In the genomic region with DNA sequence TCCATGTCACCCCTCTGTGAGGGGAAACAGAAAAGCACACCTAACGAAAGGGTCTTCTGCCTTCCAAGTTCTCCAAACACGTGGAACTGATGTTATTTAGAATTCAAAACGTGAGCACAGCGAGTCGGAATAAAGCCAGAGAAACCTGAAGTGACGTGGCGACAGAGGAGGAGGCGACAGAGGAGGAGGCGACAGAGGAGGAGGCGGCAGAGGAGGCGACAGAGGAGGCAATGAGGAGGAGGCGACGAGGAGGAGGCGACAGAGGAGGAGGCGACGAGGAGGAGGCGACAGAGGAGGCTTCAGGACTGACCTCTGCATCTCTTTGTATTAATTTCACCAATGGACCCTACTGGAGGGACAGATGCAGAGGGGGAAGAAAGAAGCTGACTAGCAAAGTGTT, we compare ENCODE assay signal across 16 mouse cellular contexts. TPM values are rescaled to one million over a fixed set of nuclear protein-coding genes. Genes with fewer than 3 reads are reported as not detected.
"Had no signal": no experiment of that assay in that cellular context is flagged by ENCODE, and none has a peak within 500 bp of the region (broad histone marks: within the 10 kb centered on the region; RNA-seq: fewer than 3 reads in every experiment).

No protein-coding gene starts in this region.

- H3K27ac ChIP-seq: hindbrain, embryonic 15.5 days; limb, embryonic 15.5 days; liver, embryonic 12.5 days; midbrain, embryonic 12.5 days; neural tube, embryonic 15.5 days had no signal

- DNase-seq: layer of hippocampus, adult 9-11 months; layer of hippocampus, postnatal 36 days; right cerebral cortex, adult 18-20 months; right cerebral cortex, postnatal 25 days; thymus, adult 18-20 months; thymus, postnatal 14 days had no signal

- H3K36me3 ChIP-seq: hindbrain, embryonic 15.5 days; limb, embryonic 15.5 days; neural tube, embryonic 15.5 days had no signal

- H3K27me3 ChIP-seq: hindbrain, embryonic 15.5 days; limb, embryonic 15.5 days; liver, embryonic 12.5 days; midbrain, embryonic 12.5 days; neural tube, embryonic 15.5 days had no signal

- H3K4me1 ChIP-seq: hindbrain, embryonic 15.5 days; limb, embryonic 15.5 days; neural tube, embryonic 15.5 days had no signal

- H3K9ac ChIP-seq: hindbrain, embryonic 15.5 days; limb, embryonic 15.5 days; liver, embryonic 12.5 days; lung, embryonic 14.5 days; midbrain, embryonic 12.5 days; neural tube, embryonic 15.5 days had no signal

- H3K4me3 ChIP-seq: hindbrain, embryonic 15.5 days; limb, embryonic 15.5 days; liver, embryonic 12.5 days; midbrain, embryonic 12.5 days; neural tube, embryonic 15.5 days had no signal

- H3K9me3 ChIP-seq: hindbrain, embryonic 15.5 days; limb, embryonic 15.5 days; liver, embryonic 12.5 days; midbrain, embryonic 12.5 days; neural tube, embryonic 15.5 days had no signal

- ATAC-seq: intestine, embryonic 16.5 days; liver, embryonic 12.5 days had no signal

- H3K4me2 ChIP-seq: hindbrain, embryonic 15.5 days; limb, embryonic 15.5 days; liver, embryonic 12.5 days; lung, embryonic 14.5 days; midbrain, embryonic 12.5 days; neural tube, embryonic 15.5 days had no signal

RNA-seq across cellular contexts. Expression of gene Axdnd1, which starts 28.7 kb away (rescaled TPM):
- polyA plus RNA-seq: large intestine, adult 2 months; liver, embryonic 12.5 days; midbrain, embryonic 12.5 days; neural tube, embryonic 11.5 days; neural tube, embryonic 15.5 days; small intestine, adult 2 months had no signal
